Mouse (Mus musculus) thymus, postnatal 25 days (tissue): ENCODE measurements around the gene Papola.

ENCODE experiments used
- DNase-seq: peaks from one replicate; pipeline ENCODE4 v3.0.0; 2022

The Papola gene

DNA sequence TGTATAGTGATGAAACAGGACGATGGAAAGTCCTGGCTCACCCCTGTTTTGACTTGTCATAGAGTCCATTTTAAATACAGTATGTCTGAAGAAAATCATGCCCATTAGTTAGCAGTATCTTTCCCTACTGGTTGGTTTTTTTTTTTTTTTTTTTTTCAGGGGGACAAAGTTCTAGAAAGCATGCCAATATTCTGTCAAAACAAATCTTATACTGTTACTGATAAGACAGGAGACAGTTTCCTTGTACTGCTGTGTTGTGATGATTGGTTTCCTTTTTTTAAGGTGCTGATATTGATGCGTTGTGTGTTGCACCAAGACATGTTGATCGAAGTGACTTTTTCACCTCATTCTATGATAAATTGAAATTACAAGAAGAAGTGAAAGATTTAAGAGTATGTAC is 21.7 kb downstream of the Papola start:
- DNase-seq = no peak

DNA sequence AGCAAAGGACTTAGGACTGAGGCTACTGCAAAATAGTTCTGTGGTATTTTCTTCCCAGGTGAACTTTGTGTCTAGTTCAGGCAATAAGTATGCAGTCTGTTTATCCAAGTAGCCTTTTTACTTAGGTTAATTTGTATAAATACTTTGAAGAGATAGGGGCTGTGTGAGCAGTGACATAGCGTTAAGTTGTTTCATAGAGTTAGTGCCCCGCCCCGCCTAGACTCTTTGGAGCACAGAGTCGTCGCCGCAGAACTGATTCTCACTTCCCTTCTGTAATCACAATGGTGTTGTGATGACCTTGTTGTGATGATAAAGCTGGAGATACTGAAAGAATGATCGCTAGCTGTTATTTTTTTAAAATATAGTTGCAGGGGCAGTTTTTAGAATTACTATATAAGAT is 22.9 kb downstream of the Papola start:
- no peak for DNase-seq

DNA sequence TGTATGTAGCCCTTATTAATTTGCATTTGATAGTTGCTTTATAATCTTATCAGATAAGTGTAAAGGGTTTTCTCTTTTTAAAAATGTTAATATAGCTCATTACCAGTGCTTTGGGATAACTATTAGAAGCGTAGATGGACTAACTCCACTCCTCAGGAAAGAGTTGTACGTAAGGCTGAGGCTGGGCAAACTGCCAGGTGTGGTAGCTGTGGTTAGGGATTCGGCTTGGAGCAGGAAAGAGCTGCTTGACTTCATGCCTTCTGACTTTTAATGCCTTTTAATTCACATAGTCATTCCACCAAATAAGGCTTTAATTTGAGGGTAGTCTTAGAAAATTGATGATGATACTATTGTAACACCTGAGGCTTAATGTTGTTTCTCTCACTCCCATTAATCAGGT is 24.5 kb downstream of the Papola start:
- no peak for DNase-seq

DNA sequence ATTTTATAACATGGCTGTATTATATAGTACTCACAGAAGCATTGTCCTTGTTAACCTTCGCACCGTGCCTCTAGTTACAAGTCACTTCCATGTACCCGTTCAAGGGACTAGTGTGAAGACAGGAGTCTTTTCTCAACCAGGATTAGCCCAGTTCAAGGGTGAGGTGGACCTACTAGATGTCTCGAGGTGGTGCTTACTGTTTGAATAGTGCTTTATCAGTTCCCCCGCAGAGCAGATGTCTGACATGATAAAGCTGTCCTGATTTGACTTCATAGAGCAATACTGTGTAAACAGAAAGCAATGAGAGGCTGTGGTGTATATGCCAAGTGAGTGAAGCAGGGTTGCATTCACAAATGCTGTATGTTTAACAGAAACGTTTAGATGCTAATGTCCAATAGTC is 26.1 kb downstream of the Papola start:
- no peak for DNase-seq

DNA sequence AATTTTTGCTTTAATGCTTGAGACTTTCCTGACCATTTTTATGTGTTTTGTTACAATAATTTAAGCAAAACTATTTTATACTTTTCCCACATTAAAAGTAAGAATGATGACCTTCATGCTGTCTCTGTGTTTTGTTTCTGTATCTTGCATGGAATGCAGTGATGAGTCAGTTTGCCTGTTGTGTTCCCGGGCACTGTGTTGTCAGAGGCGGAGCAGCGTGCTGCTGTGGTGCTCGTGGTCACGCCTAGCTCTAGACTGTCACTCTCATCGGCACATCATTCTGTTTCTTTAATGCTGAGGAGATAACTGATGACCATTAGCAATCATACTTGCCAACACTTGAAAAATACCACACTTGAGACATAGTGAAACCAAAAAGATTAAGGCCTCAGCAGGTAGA is 29.5 kb downstream of the Papola start:
- DNase-seq = no peak

DNA sequence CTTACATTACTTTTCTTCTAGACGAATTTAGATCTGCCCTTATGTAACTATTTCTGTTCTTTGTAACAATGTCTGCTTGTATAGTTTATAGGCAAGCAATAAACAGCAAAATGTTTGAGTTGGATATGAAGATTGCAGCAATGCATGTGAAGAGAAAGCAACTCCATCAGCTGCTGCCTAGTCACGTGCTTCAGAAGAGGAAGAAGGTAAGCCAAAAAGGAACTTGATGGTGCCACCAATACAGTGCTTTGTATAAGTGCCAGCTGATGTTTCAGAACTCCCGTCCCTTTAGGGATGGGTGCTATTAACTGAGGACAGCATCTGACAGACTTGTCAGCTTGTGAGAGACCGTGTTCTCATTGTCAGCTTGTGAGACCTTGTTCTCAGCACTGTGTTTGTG is 39.0 kb downstream of the Papola start:
- no peak for DNase-seq

DNA sequence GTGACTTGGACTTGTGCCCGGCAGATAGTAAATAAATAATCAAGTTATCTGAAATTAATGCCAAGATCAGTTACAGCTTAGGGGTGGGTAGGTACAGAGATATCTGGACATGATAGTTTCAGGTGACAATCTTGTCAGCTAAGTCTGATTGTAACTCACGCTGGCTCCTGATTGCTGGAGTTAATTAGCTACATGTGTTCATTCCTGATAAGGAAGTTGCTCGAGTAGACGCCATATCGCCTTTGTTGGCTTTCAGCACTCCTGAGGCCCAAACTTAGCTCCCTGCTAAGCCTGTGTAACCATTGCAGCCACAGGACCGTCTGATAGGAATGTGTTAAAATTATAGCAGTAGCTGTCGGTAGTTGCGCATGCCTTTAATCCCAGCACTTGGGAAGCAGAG is 40.2 kb downstream of the Papola start:
- DNase-seq = no peak

DNA sequence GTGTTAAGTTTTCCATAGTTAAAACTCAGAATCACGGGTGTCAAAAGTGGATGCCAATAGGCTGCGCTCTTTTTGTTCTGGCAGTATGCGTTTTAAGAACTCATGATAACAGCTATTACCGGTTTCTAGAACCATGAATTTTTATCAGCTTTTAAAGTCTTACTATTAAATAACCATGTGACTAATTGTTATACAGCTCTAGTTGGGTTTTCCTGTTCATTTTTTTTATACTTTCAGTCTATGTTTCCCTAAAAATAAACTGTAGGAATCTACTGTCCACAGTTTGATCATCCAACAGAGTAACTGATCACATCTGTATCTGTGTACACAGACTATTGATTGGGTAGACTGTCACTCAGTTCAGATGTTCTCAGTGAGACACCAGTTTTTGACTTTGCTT is 40.8 kb downstream of the Papola start:
- DNase-seq = no peak

DNA sequence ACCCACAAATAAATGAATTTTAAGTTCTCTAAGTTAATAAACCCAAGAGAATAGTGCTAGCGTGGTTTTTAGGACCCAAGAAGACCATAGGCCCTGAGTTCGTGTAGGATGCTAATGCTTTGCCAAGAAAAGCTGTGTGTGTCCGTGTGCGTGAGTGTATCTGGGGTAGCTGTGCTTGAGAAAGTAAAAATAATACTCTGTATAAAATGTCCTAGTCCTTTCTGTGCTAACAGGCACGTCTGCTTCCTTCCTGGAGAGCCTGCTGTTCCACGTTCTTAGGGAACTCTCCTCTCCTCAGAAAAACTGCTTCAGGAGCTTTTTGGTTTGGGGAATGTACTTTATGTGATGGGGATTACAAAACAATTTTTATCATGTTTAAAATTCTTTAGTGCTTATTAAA is 48.0 kb downstream of the Papola start:
- no peak for DNase-seq

DNA sequence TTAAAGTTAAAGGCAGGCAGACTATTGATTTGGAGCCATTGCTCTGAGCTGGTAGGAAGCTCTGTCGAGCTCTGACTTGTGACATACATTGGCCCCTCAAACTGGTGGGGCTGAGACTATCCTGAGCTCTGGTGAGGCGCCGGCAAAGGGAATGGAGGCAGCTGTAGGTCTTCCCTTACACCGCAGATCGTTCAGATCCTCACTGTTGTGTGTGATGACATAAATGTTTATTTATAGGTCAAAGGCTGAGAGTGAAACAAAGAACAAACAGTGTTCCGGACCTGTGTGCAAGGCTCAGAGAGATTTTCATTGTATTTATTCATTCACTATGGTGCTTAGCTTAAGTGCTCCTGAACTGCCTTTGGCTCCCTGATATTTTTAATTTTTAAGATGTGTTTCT is 50.4 kb downstream of the Papola start:
- DNase-seq = no peak

DNA sequence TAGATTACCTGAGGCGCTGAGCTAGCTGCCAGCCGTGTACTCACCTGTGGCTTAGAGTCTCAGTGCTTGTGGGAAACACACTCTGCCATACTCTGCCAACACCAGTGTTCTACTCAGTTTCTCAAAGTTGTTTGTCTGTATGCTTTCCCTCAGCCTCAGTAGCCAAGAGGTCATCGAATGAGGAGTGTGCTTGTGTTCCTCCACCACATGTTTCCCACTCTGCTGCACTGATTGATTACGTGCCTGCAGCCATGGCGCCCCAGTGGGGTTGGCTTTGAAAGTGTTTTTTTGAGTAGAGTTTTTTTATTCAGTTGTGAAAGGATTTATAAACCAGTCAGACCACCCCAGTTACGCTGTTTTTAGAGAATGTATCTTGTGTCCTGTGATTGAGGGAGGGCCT is 51.1 kb downstream of the Papola start:
- no peak for DNase-seq

DNA sequence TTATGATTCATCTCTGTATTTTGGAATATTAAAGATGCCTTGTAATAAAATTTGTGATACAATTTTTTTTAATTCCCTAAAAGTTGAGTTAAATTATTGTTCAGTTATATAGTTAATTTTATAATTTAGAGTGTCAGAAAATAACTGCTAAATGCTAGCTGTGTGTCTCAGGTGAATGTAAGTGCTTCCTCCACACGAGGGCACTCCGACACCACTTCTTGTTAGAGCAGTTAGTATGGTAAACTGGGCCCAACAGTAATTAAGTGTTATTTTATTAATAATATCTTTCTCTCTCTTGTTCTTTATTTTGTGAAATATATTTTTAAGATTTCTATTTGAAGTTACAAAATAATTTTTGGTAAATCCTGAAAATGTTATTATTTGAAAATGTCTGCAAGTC is 51.7 kb downstream of the Papola start:
- DNase-seq = no peak

DNA sequence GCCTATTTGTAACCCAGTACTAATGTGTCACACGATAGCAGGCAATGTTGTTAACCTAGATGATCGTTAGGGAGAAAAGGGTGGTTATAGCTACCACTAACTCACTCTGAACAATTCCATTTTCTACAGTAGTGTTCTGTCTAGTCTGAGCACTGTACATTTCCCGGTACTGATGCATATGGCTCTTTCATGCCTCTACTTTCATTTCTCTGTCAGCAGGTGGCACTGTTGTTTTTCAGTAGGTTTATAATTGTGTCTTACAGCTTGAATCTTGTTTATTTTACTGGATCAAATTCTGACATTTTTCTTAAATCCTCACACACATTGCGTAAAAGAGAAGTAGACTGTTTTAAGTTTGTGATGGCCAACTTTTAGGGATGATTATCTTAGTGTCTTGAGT is 54.6 kb downstream of the Papola start:
- DNase-seq = no peak

DNA sequence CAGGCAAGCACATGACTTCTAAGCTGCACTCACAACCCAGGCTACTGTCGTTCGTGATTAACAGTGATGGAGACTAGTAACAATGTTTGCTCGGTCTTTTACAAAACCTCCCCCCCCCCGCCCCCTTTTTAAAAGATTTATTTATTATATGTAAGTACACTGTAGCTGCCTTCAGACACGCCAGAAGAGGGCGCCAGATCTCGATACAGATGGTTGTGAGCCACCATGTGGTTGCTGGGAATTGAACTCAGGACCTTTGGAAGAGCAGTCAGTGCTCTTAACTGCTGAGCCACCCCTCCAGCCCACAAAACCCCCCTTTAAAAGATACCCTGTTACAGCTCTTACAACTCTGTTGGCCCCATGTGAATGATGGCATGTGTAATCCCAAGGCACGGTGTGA is 56.1 kb downstream of the Papola start:
- peak; percentile 27 for DNase-seq

DNA sequence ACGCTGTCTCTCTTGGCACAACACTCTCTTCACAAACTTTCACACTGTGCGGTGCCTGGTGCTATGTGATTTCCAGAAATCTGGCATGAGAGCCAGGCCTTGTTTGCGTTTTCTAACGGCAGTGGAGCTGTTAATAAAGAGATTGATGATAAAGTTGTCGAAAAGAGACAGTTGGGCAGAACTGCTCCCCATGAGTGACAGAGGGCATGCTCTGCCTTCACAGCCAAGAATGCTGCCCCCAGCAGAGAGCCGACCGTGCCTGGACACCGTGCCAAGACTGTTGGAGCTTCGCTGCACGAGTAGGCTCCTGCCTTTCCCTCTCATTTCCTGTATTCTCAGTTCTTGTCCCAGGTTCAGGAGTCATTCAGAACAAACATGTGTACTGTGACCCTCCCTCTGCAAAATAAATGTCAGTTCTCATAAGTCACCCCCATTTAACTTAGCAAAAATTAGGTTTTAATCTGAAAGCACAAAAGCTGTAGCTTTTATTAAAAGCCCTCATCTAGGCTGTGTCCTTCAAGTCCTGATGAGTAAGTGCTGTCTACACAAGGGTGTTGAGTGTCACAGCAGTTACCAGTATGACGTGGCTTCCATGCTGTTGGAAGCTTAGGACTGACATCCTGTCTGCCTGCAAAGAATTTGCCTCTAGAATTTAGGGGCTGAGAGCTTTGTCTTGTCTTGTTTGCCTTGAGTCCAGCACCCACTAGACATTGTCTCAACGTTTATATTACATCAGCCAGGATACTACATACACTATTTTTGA is 58.9 kb downstream of the Papola start:
- no peak for DNase-seq

DNA sequence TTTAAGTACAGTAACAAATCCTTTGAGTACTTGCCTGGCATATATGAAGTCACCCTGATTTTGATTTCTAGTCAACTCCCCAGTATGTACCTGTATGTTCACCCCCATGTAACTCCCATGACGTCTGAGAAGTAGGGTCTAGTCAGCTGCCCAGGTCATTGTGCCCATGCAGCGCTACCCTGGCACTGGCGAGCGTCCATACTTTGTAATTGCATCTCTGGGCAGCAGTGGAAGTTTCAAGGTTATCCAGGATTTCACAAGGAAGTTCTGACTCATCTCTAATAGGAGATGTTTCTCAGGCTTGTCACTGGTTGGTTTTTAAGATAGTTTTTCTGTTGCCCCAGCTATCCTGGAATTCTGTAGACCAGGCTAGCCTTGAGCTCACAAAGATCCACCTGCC is 59.9 kb downstream of the Papola start:
- DNase-seq = no peak

DNA sequence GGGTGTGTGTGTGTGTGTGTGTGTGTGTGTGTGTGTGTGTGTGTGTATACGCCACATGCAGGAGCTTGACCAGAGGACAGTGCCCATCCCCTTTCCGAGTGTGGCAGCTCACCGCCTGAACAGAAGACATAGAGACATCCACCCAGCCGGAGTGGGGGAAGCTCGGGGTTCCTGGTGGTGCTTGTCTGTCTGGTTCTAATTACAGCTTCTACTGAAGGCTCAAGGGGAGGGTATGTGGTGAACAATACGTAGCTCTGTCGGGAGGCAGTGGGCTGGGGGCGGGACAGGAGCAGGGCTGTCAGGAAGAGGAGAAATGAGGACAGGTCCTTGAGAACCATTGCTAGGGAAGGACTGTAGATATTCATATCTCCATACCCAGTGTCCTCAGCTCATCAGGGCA is 64.6 kb downstream of the Papola start:
- DNase-seq = no peak

DNA sequence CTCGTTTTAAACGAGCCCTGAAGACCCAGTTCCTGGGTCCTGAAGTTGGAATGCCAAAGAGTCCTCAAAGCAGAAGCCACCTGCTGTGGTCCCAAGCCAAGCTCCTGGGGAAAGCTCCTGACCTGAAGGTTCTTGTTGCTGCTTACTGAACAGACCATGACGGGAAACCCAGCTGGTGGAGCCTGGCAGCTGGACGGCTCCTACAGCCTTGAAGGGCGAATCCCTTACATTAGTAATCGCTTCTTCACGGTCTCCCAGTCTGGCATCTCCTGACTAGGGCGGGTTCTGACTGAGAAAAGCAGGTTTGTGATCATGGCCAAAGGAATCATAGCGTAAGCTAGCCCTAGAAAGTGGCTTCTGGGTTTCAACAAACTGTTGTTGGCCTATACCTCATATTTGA is 66.2 kb downstream of the Papola start:
- no peak for DNase-seq

DNA sequence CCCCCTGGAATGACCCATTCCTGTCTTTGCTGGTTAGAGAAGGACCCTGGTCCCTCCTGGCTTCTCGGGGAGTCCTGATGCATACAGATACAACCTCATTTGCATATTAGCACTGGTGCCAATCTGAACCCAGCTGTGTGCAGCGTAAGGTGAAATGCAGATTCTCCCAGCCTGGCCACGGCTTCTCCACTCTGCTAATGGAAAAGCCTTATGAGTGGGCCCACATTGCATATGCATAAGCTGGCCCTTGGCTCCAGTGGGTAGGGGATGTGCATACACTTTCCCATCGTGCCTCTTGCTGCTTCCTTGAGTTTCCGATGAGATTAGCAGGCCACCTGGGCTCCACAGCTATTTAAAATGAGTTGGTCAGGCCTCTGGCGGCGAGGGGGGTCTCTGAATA is 68.3 kb downstream of the Papola start:
- DNase-seq = no peak

DNA sequence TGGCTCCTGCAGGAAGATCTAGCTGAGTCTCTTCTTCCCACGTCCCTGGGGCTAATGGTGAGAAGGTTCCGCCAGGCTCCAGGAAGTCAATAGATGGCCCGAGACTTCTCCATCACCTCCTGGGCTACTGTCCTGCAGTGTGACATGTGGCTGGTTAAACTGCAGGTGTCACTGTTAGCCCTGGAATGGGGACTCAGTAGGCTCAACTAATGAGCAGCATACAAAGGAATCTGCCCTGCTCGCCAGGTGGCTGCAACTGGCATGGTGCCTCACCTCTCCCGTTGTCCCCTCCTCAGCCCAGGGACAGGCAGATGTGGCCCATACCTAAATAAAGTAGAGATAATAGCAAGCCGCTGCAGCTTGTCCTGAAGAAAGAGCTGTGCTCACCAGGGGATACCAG is 70.1 kb downstream of the Papola start:
- no peak for DNase-seq

DNA sequence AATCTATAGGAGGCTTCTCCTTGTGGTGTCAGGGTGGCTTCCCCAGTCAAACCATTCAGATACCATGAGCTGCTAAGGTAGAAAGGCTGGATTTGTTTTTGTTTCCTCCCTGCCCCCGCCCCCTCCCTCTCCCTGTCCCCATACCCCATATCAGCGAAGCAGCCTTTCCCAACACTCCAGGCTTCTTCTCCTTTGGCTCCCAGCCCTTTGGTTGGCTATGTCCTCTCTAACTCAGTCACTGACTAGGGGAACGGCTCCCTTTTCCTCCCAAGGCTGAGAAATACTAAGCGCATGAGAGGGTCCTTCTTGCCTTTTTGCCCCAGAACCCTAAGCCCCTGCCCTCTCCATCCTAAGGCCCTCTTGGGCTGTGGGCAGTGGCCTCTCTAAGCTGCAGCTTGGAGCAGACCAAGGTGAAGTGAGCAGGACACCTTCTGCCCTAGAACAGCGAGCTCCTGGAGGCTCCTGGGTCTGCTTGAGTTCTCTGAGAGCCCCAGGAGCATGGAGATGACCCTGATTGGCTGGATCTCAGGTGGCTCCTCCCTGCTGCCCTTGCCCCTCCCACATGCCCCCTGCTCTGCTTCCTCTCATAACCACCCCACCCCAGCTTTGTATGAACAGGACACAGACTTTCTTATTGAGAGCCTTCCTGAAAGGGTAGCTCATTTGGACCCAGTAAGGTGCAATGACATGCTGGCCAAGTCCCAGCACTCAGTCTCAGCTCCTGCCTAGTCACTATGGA is 73.6 kb downstream of the Papola start:
- peak; percentile 16 for DNase-seq

DNA sequence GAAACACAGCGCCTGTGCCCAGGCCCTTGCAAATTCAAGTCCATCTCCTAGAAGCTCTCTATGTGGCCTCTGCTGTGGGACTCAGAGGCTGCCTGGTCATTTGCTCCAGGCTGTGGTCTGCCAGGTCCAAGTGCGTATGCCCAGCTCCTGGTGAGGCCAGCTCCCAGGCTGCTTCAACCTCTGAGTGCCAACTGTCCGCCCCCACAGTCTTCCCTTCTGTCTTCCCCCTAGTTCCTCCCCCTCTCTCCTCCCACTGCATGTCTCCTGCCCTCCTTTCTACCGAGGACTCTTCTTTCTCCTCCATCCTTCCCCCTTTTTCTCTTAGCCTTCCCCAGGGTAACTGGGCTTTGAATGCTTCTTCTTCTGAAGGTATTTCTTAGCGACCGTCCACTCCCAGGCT is 77.6 kb downstream of the Papola start:
- no peak for DNase-seq

DNA sequence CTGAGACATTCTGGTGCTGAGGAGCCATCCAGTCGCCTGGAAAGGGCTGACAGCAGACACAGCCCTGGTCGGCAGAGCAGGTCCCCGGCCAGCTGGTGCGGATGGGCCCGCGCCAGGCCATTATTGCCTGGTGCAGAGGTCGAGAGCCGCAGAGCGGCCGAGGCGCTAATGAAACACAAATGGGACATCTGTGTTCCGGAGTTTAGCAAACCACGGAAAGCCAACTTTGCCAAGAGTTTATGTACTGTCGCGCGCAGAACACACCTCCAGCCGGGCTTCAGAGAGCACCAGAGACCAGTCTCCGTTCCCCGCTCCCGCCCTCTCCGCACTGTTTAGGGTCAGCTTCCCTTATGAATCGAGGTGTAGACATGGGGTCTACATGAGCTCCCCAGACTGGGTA is 78.1 kb downstream of the Papola start:
- no peak for DNase-seq

DNA sequence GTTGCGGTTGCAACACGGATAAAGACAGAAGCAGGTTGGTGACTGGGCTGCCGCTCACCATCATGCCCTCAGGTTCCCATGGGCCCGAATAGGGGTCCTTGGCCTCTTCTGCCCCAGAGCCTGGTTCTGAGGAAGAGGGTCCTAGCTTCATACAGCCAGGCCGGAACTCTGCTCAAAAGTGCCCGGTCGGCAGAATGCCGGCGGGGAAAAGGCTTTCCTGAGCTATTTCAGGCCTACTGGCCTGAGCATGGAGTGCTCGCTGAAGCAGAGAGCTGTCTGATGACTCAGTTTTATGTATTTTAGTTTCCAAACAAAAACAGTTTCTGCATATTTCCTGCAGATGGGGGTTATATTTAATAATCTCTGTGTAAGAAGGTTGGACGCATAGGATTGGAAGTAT is 78.9 kb downstream of the Papola start:
- no peak for DNase-seq

DNA sequence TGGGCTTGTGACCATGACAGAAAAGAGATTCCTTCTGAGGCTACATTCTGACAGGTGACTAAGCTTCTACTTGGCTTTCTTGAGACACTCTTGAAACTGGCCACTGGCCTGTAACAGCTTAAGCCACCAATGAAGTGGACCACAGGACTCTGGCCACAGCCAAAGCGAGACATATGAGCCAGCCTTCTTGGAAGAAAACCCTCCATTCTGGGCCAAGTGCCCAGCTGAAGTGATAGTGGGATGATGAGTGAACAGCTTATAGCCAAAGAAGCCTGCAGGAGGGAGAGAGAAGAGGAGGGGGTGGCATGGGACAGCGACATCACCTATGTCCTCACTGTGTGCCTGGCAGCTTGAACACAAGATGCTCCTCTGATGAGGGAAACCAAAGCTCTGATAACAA is 83.2 kb downstream of the Papola start:
- DNase-seq = no peak
